In genomic region chr12:97428252-97428651, GRCm38 (mm10) we compare ENCODE assay signal across 19 mouse cellular contexts.
"Had no signal": no experiment of that assay in that cellular context is flagged by ENCODE, and none has a peak within 500 bp of the region (broad histone marks: within the 10 kb centered on the region; RNA-seq: fewer than 3 reads in every experiment).

No protein-coding gene starts in this region.

- H3K4me3 ChIP-seq: liver, embryonic 15.5 days; lung, embryonic 15.5 days; megakaryocyte, embryonic 14.5 days; midbrain, embryonic 13.5 days; midbrain, embryonic 15.5 days; neural tube, embryonic 13.5 days; neural tube, embryonic 15.5 days had no signal

- ATAC-seq: liver, postnatal 0 days; lung, postnatal 0 days; midbrain, embryonic 13.5 days; midbrain, embryonic 15.5 days had no signal

- H3K27ac ChIP-seq: liver, embryonic 15.5 days; lung, embryonic 15.5 days; macrophage; midbrain, embryonic 13.5 days; midbrain, embryonic 15.5 days; neural tube, embryonic 13.5 days; neural tube, embryonic 15.5 days had no signal

- DNase-seq: liver, postnatal 0 days; lung, adult 2 months; lung, postnatal 14 days; lung, postnatal 36 days; retina, postnatal 1 day; right cerebral cortex, postnatal 14 days; spleen, adult 18-20 months; thymus, adult 2 months; thymus, postnatal 25 days; thymus, postnatal 4 days had no signal
